Mouse (Mus musculus) lung, postnatal 0 days (tissue): ENCODE data around the gene Zfp493.
"Not testable (repeated sequence)": the region's sequence is repeated elsewhere in the genome, so short reads cannot be mapped to it uniquely, and the experiment has no call there.

Source experiments
- CTCF ChIP-seq: IDR thresholded peaks from 2 replicates; pipeline ENCODE4 v1.5.1; 2016; ENCODE audit warnings: antibody characterized with exemption, mild to moderate bottlenecking
- EP300 ChIP-seq: IDR thresholded peaks from 2 replicates; pipeline ENCODE4 v1.6.1; 2016; ENCODE audit warnings: antibody characterized with exemption, mild to moderate bottlenecking, control low read depth

GRCm38 (mm10) chr13:67734391-67734790 lies 45.1 kb upstream of the Zfp493 start:
- not testable (repeated sequence) for TF ChIP-seq CTCF, EP300
